Mouse (Mus musculus): ENCODE data around the gene Cpeb2. TPM values are rescaled to one million over a fixed set of nuclear protein-coding genes. Genes with fewer than 3 reads are reported as not detected.
A peak's percentile ranks its signal among the peaks of the same experiment; 100 is the strongest.

Cpeb2 gene
- total and polyA plus RNA-seq, 3 experiments, result 0.25 to 1.0 (median 0.52) TPM

- Histone ChIP-seq H3K4me3 (replicated peaks in 1 of 3; ENCODE audit: low read depth in 2 of 3, low read length in 2 of 3, poor library complexity in 1 of 3) (no peak overlapping the region), H3K9ac (ENCODE audit: insufficient read depth, low read depth) (no peak overlapping the region), H3K27ac (ENCODE audit: insufficient read depth, low read depth) (no peak overlapping the region), H3K9me3 (replicated peaks; ENCODE audit: low read length) (no peaks in the 10 kb centered on the region), H3K27me3 (replicated peaks) (peaks cover 4% of the 10 kb centered on the region), H3K36me3 (replicated peaks in 1 of 2; ENCODE audit: control insufficient read depth in 1 of 2, insufficient read depth in 1 of 2, low read length in 1 of 2) (peaks cover 0 to 6% of the 10 kb centered on the region in 2 experiments), H3K4me2 (ENCODE audit: insufficient read depth, low read depth, poor library complexity, severe bottlenecking) (no peak overlapping the region), H3K4me1 (ENCODE audit: control insufficient read depth in 1 of 2, insufficient read depth in 2 of 2) (peaks cover 0 to 12% of the 10 kb centered on the region in 2 experiments; a peak in 2 of 4 replicates), H3K79me2 (replicated peaks; ENCODE audit: control insufficient read depth, extremely low read depth, insufficient read depth, poor library complexity, severe bottlenecking) (no peaks in the 10 kb centered on the region)
- TF ChIP-seq CTCF (conservative IDR thresholded peaks at IDR 0.05 in 1 of 2, IDR thresholded peaks at IDR 0.05 in 1 of 2; ENCODE audit: low read depth in 2 of 2, low read length in 2 of 2) (peak in 1 of 2 experiments; percentile 54; a peak in 2 of 4 replicates), HCFC1 (IDR thresholded peaks at IDR 0.05; ENCODE audit: low read depth, low read length) (no peak), ZNF384 (IDR thresholded peaks at IDR 0.05; ENCODE audit: low read depth, low read length) (0 out of 2 replicates have a peak, but pooled peaks have one; percentile 14), SMC3 (IDR thresholded peaks at IDR 0.05; ENCODE audit: low read depth, low read length) (peak; percentile 24; the same call in 1 of the 2 replicates), RAD21 (IDR thresholded peaks at IDR 0.05; ENCODE audit: low read depth, low read length) (peak; percentile 38), USF1 (IDR thresholded peaks at IDR 0.05; ENCODE audit: low read depth, low read length) (no peak), MEF2A (IDR thresholded peaks at IDR 0.05; ENCODE audit: borderline replicate concordance, low read depth, low read length) (0 out of 2 replicates have a peak, but pooled peaks have one; percentile 42)
- dilution Hi-C loops (cut with MboI; ENCODE audit: extremely low pct_ligation_motif_present, extremely low pct_unique_long_range_greater_than_20kb, low sequenced_read_pairs) (no loop called here), in situ Hi-C loops (cut with MboI; ENCODE audit: low pct_ligation_motif_present, low pct_unique_long_range_greater_than_20kb, low sequenced_read_pairs) (loop anchor here (25.0 kb wide), 1 partner anchor 126 kb away; no protein-coding TSS in a partner anchor)
- DNase-seq (ENCODE audit: extremely low read depth), result peak; percentile 19
These were observed 3.5 kb downstream of the Cpeb2 start for GRCm38 (mm10) chr5:43236476-43236875.

- peaks cover 1% of the 10 kb centered on the region for H3K27me3 ChIP-seq (replicated peaks)
- TF ChIP-seq JUND (conservative IDR thresholded peaks at IDR 0.05; ENCODE audit: low read depth, low read length), result no peak
- no peak for TF ChIP-seq ZC3H11A (IDR thresholded peaks at IDR 0.05; ENCODE audit: low read depth, low read length)
- TF ChIP-seq MXI1 (IDR thresholded peaks at IDR 0.05; ENCODE audit: low read depth, low read length), result no peak
- TF ChIP-seq MYC (IDR thresholded peaks at IDR 0.05; ENCODE audit: low read depth, low read length), result no peak
- TF ChIP-seq NELFE (IDR thresholded peaks at IDR 0.05; ENCODE audit: low read depth, low read length), result no peak
- TF ChIP-seq GABPA (IDR thresholded peaks at IDR 0.05; ENCODE audit: insufficient replicate concordance, low read depth, low read length), result no peak
- no peaks in the 10 kb centered on the region for H3K79me2 ChIP-seq (replicated peaks; ENCODE audit: control insufficient read depth, extremely low read depth, insufficient read depth, poor library complexity, severe bottlenecking)
- no peak for DNase-seq (ENCODE audit: extremely low read depth)
- H3K9ac ChIP-seq (ENCODE audit: insufficient read depth, low read depth), result no peak overlapping the region
- H3K4me2 ChIP-seq (ENCODE audit: insufficient read depth, low read depth, poor library complexity, severe bottlenecking), result no peak overlapping the region
- no peak overlapping the region for H3K4me3 ChIP-seq (replicated peaks in 1 of 3; ENCODE audit: low read depth in 2 of 3, low read length in 2 of 3, poor library complexity in 1 of 3)
- no peaks in the 10 kb centered on the region for H3K9me3 ChIP-seq (replicated peaks; ENCODE audit: low read length)
- dilution Hi-C loops (cut with MboI; ENCODE audit: extremely low pct_ligation_motif_present, extremely low pct_unique_long_range_greater_than_20kb, low sequenced_read_pairs), result no loop called here
- in situ Hi-C loops (cut with MboI; ENCODE audit: low pct_ligation_motif_present, low pct_unique_long_range_greater_than_20kb, low sequenced_read_pairs), result loop anchor here (25.0 kb wide), 1 partner anchor 125 kb away; no protein-coding TSS in a partner anchor
- peaks cover 0 to 10% of the 10 kb centered on the region in 2 experiments; a peak in 2 of 4 replicates for H3K4me1 ChIP-seq (ENCODE audit: control insufficient read depth in 1 of 2, insufficient read depth in 2 of 2)
- no peak overlapping the region for H3K27ac ChIP-seq (ENCODE audit: insufficient read depth, low read depth)
- H3K36me3 ChIP-seq (replicated peaks in 1 of 2; ENCODE audit: control insufficient read depth in 1 of 2, insufficient read depth in 1 of 2, low read length in 1 of 2), result peaks cover 0 to 6% of the 10 kb centered on the region in 2 experiments
These were observed 4.3 kb downstream of the Cpeb2 start for GRCm38 (mm10) chr5:43237238-43237637.
